Mouse (Mus musculus): ENCODE results near the gene Cd96.

DNA sequence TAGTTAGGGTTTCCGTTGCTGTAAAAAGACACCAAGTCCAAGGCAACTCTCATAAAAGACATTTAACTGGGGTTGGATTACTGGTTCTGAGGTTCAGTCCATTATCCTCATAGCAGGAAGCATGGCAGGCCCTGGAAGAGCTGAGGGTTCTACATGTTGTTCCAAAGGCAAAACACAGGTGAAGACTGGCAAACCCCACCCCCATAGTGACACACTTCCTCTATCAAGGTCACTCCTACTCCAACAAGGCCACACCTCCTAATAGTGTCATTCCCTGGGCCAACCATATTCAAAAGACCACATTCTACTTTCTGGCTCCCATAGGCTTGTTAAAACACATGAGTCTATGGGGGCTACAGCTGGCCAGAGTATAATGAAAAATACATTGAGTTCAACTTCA, 108.4 kb downstream of the Cd96 start:
- TF ChIP-seq SIN3A (IDR thresholded peaks at IDR 0.05; ENCODE audit: low read length) (no peak), POLR2A (IDR thresholded peaks at IDR 0.05; ENCODE audit: control insufficient read depth in 1 of 2, insufficient read depth in 1 of 2, low read depth in 1 of 2, low read length in 2 of 2, poor library complexity in 1 of 2) (no peak), NRF1 (IDR thresholded peaks at IDR 0.05; ENCODE audit: insufficient read depth, low read depth, low read length, poor library complexity, severe bottlenecking) (no peak), KAT2A (conservative IDR thresholded peaks at IDR 0.05; ENCODE audit: low read depth, low read length) (no peak), GABPA (IDR thresholded peaks at IDR 0.05; ENCODE audit: low read depth, low read length) (no peak), ZC3H11A (IDR thresholded peaks at IDR 0.05; ENCODE audit: low read depth, low read length) (no peak), CTCF (IDR thresholded peaks at IDR 0.05 in 2 of 3, conservative IDR thresholded peaks at IDR 0.05 in 1 of 3; ENCODE audit: control insufficient read depth in 1 of 3, insufficient read depth in 1 of 3, low read depth in 2 of 3, low read length in 3 of 3, poor library complexity in 1 of 3, severe bottlenecking in 1 of 3) (no peak), POLR2AphosphoS5 (IDR thresholded peaks at IDR 0.05; ENCODE audit: borderline replicate concordance, low read depth, low read length) (no peak), NELFE (IDR thresholded peaks at IDR 0.05; ENCODE audit: low read depth, low read length) (no peak), BHLHE40 (IDR thresholded peaks at IDR 0.05; ENCODE audit: borderline replicate concordance, low read depth, low read length) (no peak), TCF12 (IDR thresholded peaks at IDR 0.05; ENCODE audit: low read depth, low read length) (no peak)

Data from MEL (cell line).